Mouse (Mus musculus): Measurements from ENCODE around the gene Mapk7.

DNA sequence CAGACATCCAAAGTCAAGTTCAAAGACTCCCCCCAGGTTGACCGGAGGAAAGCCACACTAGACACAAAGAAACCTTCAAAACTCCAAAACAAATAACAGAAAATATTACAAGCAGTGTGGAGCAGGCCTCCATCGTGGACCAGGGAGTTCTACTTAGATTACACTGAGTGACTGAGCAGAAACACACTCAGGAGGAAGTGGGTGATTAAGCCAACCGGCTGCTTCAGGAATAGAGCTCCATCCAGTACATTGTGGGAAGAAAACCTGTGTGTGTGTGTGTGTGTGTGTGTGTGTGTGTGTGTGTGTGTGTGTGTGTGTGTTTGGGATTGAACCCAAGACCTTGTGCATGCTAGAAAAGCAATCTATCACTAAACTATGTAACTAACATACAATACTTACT is 55.0 kb downstream of the Mapk7 start:
- TF ChIP-seq CTCF (IDR thresholded peaks at IDR 0.05; ENCODE audit: control insufficient read depth, insufficient read depth, low read length) (no peak), POLR2A (IDR thresholded peaks at IDR 0.05; ENCODE audit: borderline replicate concordance, control insufficient read depth, low read depth, low read length) (no peak)

Data from bone marrow, adult 2 months (tissue).